ENCODE assay signal across 8 mouse cellular contexts in genomic region chr10:53502875-53503816, GRCm38 (mm10).
A peak's percentile ranks its signal among the peaks of the same experiment; 100 is the strongest.
DNase-seq lines count a peak whose midpoint lies in the region; ATAC-seq and TF ChIP-seq lines count a peak whose summit lies in the region.

No protein-coding gene starts in this region.

- 35% methylated on average over 21 of the region's 21 CpGs for WGBS in embryonic facial prominence, embryonic 12.5 days
- WGBS in heart, postnatal 0 days, result 30% methylated on average over 21 of the region's 21 CpGs
- 39% methylated on average over 21 of the region's 21 CpGs for WGBS in midbrain, embryonic 10.5 days

- TF ChIP-seq EP300 in heart, postnatal 0 days (IDR thresholded peaks at IDR 0.05; ENCODE audit: low read depth), result no peak

- H3K9ac ChIP-seq in embryonic facial prominence, embryonic 12.5 days, result no peak overlapping the region
- H3K9ac ChIP-seq in heart, postnatal 0 days (replicated peaks; ENCODE audit: low read depth, low read length), result peak overlapping the region; percentile 53

- TF ChIP-seq CTCF in heart, postnatal 0 days (IDR thresholded peaks at IDR 0.05; ENCODE audit: low read depth), result no peak
- TF ChIP-seq CTCF in layer of hippocampus, adult 2 months (conservative IDR thresholded peaks at IDR 0.05), result 0 out of 2 replicates have a peak, but pooled peaks have one; percentile 4

- ATAC-seq in cerebellum, adult (ENCODE audit: insufficient number of reproducible peaks, low FRiP score, low TSS enrichment), result peak; percentile 93
- no peak; the same call in 1 of the 2 replicates for ATAC-seq in embryonic facial prominence, embryonic 12.5 days (ENCODE audit: insufficient number of reproducible peaks, insufficient read depth, low FRiP score, low TSS enrichment)
- ATAC-seq in heart, postnatal 0 days (ENCODE audit: insufficient read depth, low read depth), result peak; percentile 67
- no peak for ATAC-seq in activated CD4-positive, CD25-positive, alpha-beta regulatory T cell, adult 4 months
- no peak for ATAC-seq in erythroid progenitor cell, adult 5-6 weeks (replicated peaks; ENCODE audit: low FRiP score, poor library complexity, severe bottlenecking)

- H3K4me2 ChIP-seq in embryonic facial prominence, embryonic 12.5 days (replicated peaks), result peak overlapping the region; percentile 33
- H3K4me2 ChIP-seq in heart, postnatal 0 days (ENCODE audit: low read depth, low read length), result peak overlapping the region; percentile 57

- 0 out of 2 replicates have a peak, but pooled peaks cover 9% of the 10 kb centered on the region for H3K4me1 ChIP-seq in embryonic facial prominence, embryonic 12.5 days
- H3K4me1 ChIP-seq in heart, postnatal 0 days (ENCODE audit: control insufficient read depth, insufficient read depth), result peaks cover 6% of the 10 kb centered on the region; the same call in 1 of the 2 replicates
- H3K4me1 ChIP-seq in midbrain, embryonic 10.5 days, result peaks cover 12% of the 10 kb centered on the region

- H3K36me3 ChIP-seq in embryonic facial prominence, embryonic 12.5 days, result no peaks in the 10 kb centered on the region
- H3K36me3 ChIP-seq in heart, postnatal 0 days (replicated peaks; ENCODE audit: control insufficient read depth, insufficient read depth, low read length), result no peaks in the 10 kb centered on the region
- H3K36me3 ChIP-seq in midbrain, embryonic 10.5 days, result no peaks in the 10 kb centered on the region

- H3K4me3 ChIP-seq in embryonic facial prominence, embryonic 12.5 days, result no peak overlapping the region
- peak overlapping the region; percentile 34 for H3K4me3 ChIP-seq in heart, postnatal 0 days (ENCODE audit: low read depth, low read length)
- peak overlapping the region; percentile 21; the same call in 1 of the 2 replicates for H3K4me3 ChIP-seq in layer of hippocampus, adult 2 months
- peak overlapping the region; percentile 34; the same call in 1 of the 2 replicates for H3K4me3 ChIP-seq in midbrain, embryonic 10.5 days

- H3K27me3 ChIP-seq in embryonic facial prominence, embryonic 12.5 days, result no peaks in the 10 kb centered on the region
- no peaks in the 10 kb centered on the region for H3K27me3 ChIP-seq in heart, postnatal 0 days (ENCODE audit: control insufficient read depth, insufficient read depth, low read length)
- H3K27me3 ChIP-seq in midbrain, embryonic 10.5 days (ENCODE audit: low read depth, poor library complexity, severe bottlenecking), result no peaks in the 10 kb centered on the region

- no peak for DNase-seq in cerebellum, postnatal 4 days (ENCODE audit: low spot score in 2 of 2)
- DNase-seq in heart, postnatal 0 days (ENCODE audit: low spot score), result peak; percentile 71
- DNase-seq in layer of hippocampus, adult 2 months (ENCODE audit: low spot score in 2 of 2), result peak; percentile 47 to 72
- DNase-seq in midbrain, embryonic 10.5 days (ENCODE audit: low spot score), result peak; percentile 48

- peak overlapping the region; percentile 23; the same call in 1 of the 2 replicates for H3K27ac ChIP-seq in embryonic facial prominence, embryonic 12.5 days
- H3K27ac ChIP-seq in heart, postnatal 0 days (ENCODE audit: low read depth), result peak overlapping the region; percentile 67
- peak overlapping the region; percentile 86 for H3K27ac ChIP-seq in layer of hippocampus, adult 2 months
- peak overlapping the region; percentile 78 for H3K27ac ChIP-seq in midbrain, embryonic 10.5 days (replicated peaks)

- no peaks in the 10 kb centered on the region for H3K9me3 ChIP-seq in embryonic facial prominence, embryonic 12.5 days
- H3K9me3 ChIP-seq in heart, postnatal 0 days (replicated peaks; ENCODE audit: control insufficient read depth, low read length), result no peaks in the 10 kb centered on the region
- no peaks in the 10 kb centered on the region for H3K9me3 ChIP-seq in midbrain, embryonic 10.5 days (replicated peaks)

Comparison
In these comparisons a context has a peak if more than half of its experiments do, and no peak if none do; other contexts are left out.
1. ATAC-seq: peak in cerebellum, adult (single experiment) and heart, postnatal 0 days (single experiment); none in embryonic facial prominence, embryonic 12.5 days (single experiment), activated CD4-positive, CD25-positive, alpha-beta regulatory T cell, adult 4 months (single experiment) and erythroid progenitor cell, adult 5-6 weeks (single experiment).
2. DNase-seq: peak in heart, postnatal 0 days (single experiment), layer of hippocampus, adult 2 months (2 of 2) and midbrain, embryonic 10.5 days (single experiment); none in cerebellum, postnatal 4 days (0 of 2).
3. H3K27ac ChIP-seq: peak in every context shown above with its lines; median percentile 86 in layer of hippocampus, adult 2 months; 78 in midbrain, embryonic 10.5 days; 67 in heart, postnatal 0 days; 23 in embryonic facial prominence, embryonic 12.5 days.